Mouse (Mus musculus): ENCODE measurements around the gene Esrrg.

The Esrrg gene

DNA sequence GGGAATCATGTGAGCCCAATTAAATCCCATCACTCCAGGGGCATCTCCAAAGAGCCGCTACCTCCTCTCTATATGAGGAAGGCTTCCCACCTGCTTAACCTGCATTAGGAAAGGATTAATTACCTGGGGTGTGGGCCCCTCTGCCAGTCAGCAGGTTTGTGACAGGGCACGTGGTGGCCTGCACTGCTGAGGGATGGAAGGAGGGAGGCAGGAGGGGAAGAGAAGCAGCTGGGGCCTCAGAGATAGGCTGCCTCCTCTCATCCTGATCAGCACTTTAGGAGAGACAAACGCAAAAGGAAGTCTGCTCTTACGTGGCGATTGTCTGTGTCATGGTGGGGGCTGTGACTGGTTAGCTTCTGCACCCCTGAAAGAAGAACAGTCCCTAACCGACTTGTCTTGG lies 555.7 kb downstream of the Esrrg start:
- TF ChIP-seq POU5F1 (IDR thresholded peaks at IDR 0.05; ENCODE audit: borderline replicate concordance, low read length) (no peak), NANOG (IDR thresholded peaks at IDR 0.05; ENCODE audit: borderline replicate concordance, low read length) (no peak), CTCF (conservative IDR thresholded peaks at IDR 0.05; ENCODE audit: low read length) (no peak)
- no peaks in the 10 kb centered on the region for H3K4me1 ChIP-seq (replicated peaks; ENCODE audit: low read depth, low read length)
- no peak overlapping the region for H3K4me3 ChIP-seq (replicated peaks; ENCODE audit: low read length)
- 0 out of 2 replicates have a peak, but pooled peaks cover 3% of the 10 kb centered on the region for H3K9me3 ChIP-seq (ENCODE audit: low read length)
- H3K27me3 ChIP-seq (ENCODE audit: insufficient read depth, low read length): no peaks in the 10 kb centered on the region
- H3K36me3 ChIP-seq (ENCODE audit: insufficient read depth, low read length): no peaks in the 10 kb centered on the region

DNA sequence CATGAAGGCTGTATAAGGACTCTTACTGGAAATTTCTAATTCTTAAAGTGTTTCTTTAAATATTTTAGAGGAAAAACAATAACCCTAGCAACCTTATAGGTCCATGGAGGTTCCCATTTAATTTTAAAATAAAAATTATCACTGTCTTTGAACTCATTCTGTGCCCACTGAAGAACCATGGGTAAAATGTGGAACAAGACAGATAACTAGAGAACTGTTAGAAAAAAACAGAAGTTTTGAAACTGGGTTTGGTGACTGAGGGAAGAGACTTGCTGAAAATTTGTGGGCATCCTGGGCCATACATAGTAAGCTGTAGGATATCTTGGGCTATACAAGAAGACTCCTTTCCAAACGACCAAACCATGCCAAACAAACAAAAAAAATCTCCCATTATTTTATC lies 565.3 kb downstream of the Esrrg start:
- H3K27me3 ChIP-seq (ENCODE audit: insufficient read depth, low read length): no peaks in the 10 kb centered on the region
- H3K4me3 ChIP-seq (replicated peaks; ENCODE audit: low read length): no peak overlapping the region
- no peaks in the 10 kb centered on the region for H3K4me1 ChIP-seq (replicated peaks; ENCODE audit: low read depth, low read length)
- H3K9me3 ChIP-seq (ENCODE audit: low read length): no peaks in the 10 kb centered on the region
- TF ChIP-seq CTCF (conservative IDR thresholded peaks at IDR 0.05; ENCODE audit: low read length) (no peak), POU5F1 (IDR thresholded peaks at IDR 0.05; ENCODE audit: borderline replicate concordance, low read length) (no peak), NANOG (IDR thresholded peaks at IDR 0.05; ENCODE audit: borderline replicate concordance, low read length) (no peak)
- no peaks in the 10 kb centered on the region for H3K36me3 ChIP-seq (ENCODE audit: insufficient read depth, low read length)

DNA sequence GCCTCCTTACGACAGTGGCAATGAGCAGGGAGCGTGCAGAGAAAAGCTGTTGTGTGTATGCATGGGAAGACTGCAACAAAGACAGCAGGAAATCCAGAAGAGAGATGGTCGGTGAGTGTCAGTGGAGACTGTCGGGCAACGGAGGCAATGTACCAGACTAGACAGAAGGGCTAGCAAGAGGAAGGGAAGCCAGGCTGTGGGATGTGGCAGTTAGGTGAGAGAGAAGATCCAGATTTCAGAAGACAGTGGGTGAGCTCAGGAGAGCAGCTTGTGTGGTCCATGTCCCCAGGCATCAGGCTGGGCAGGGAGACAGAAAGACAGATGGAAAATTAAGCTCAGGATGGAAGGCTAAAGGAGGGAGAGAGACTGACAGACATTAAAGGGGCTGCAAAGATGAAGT lies 574.4 kb downstream of the Esrrg start:
- no peaks in the 10 kb centered on the region for H3K36me3 ChIP-seq (ENCODE audit: insufficient read depth, low read length)
- no peak for TF ChIP-seq CTCF (conservative IDR thresholded peaks at IDR 0.05; ENCODE audit: low read length)
- no peak for TF ChIP-seq NANOG (IDR thresholded peaks at IDR 0.05; ENCODE audit: borderline replicate concordance, low read length)
- no peak for TF ChIP-seq POU5F1 (IDR thresholded peaks at IDR 0.05; ENCODE audit: borderline replicate concordance, low read length)
- H3K4me1 ChIP-seq (replicated peaks; ENCODE audit: low read depth, low read length): no peaks in the 10 kb centered on the region

DNA sequence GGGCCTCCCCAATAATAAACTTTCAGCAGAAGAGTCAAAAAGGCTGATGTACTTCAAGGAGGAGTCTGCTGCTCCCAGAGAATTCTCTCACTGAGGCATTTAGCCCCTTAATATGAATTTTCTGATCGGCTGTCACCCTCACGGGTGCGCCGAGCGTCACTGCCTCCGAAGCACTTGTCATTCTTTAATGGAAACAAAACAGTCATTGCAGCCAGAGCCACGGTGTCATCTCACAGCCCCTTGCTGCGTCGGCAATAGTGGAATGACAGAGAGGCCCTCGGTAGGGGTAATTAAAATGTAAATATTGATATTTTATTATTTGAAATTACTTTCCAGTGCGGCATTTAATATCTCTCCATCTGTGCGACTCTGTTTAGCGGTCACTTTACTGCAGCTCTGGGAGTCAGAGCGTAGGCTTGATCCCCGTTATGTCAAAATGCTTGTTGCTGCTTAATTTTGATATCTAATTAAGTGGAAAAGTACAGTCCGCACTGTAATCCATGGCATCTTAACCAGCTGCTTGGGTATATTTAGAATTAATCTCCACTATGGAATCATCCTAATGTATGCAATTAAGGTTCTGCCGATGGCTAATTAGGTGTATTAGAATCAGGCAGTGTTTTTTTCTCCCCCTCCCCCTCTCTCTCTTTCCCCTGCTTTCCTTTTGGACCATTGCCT lies 578.0 kb downstream of the Esrrg start:
- Histone ChIP-seq H3K27me3 (ENCODE audit: insufficient read depth, low read length) (no peaks in the 10 kb centered on the region; the same call in 1 of the 2 replicates), H3K4me3 (replicated peaks; ENCODE audit: low read length) (no peak overlapping the region), H3K36me3 (ENCODE audit: insufficient read depth, low read length) (no peaks in the 10 kb centered on the region), H3K4me1 (replicated peaks; ENCODE audit: low read depth, low read length) (no peaks in the 10 kb centered on the region), H3K9me3 (ENCODE audit: low read length) (no peaks in the 10 kb centered on the region)
- TF ChIP-seq CTCF (conservative IDR thresholded peaks at IDR 0.05; ENCODE audit: low read length): no peak
- TF ChIP-seq POU5F1 (IDR thresholded peaks at IDR 0.05; ENCODE audit: borderline replicate concordance, low read length): no peak
- no peak for TF ChIP-seq NANOG (IDR thresholded peaks at IDR 0.05; ENCODE audit: borderline replicate concordance, low read length)

More for the DNA sequence above, 574.4 kb downstream of the Esrrg start:
- Histone ChIP-seq H3K4me3 (replicated peaks; ENCODE audit: low read length) (no peak overlapping the region), H3K9me3 (ENCODE audit: low read length) (no peaks in the 10 kb centered on the region), H3K27me3 (ENCODE audit: insufficient read depth, low read length) (no peaks in the 10 kb centered on the region; the same call in 1 of the 2 replicates)

GRCm38 (mm10) chr1:188192971-188193370 lies 584.4 kb downstream of the Esrrg start:
- no peak for TF ChIP-seq CTCF (conservative IDR thresholded peaks at IDR 0.05; ENCODE audit: low read length)
- TF ChIP-seq POU5F1 (IDR thresholded peaks at IDR 0.05; ENCODE audit: borderline replicate concordance, low read length): no peak
- TF ChIP-seq NANOG (IDR thresholded peaks at IDR 0.05; ENCODE audit: borderline replicate concordance, low read length): no peak
- no peaks in the 10 kb centered on the region for H3K4me1 ChIP-seq (replicated peaks; ENCODE audit: low read depth, low read length)
- no peak overlapping the region for H3K4me3 ChIP-seq (replicated peaks; ENCODE audit: low read length)
- H3K9me3 ChIP-seq (ENCODE audit: low read length): no peaks in the 10 kb centered on the region
- H3K36me3 ChIP-seq (ENCODE audit: insufficient read depth, low read length): no peaks in the 10 kb centered on the region
- H3K27me3 ChIP-seq (ENCODE audit: insufficient read depth, low read length): no peaks in the 10 kb centered on the region

- Histone ChIP-seq H3K9me3 (ENCODE audit: low read length) (no peaks in the 10 kb centered on the region), H3K4me1 (replicated peaks; ENCODE audit: low read depth, low read length) (no peaks in the 10 kb centered on the region), H3K36me3 (ENCODE audit: insufficient read depth, low read length) (no peaks in the 10 kb centered on the region), H3K4me3 (replicated peaks; ENCODE audit: low read length) (no peak overlapping the region), H3K27me3 (ENCODE audit: insufficient read depth, low read length) (no peaks in the 10 kb centered on the region)
- TF ChIP-seq NANOG (IDR thresholded peaks at IDR 0.05; ENCODE audit: borderline replicate concordance, low read length) (no peak), CTCF (conservative IDR thresholded peaks at IDR 0.05; ENCODE audit: low read length) (no peak), POU5F1 (IDR thresholded peaks at IDR 0.05; ENCODE audit: borderline replicate concordance, low read length) (no peak)
These were observed 598.8 kb downstream of the Esrrg start for GRCm38 (mm10) chr1:188207421-188207820.

- Histone ChIP-seq H3K27me3 (ENCODE audit: insufficient read depth, low read length) (no peaks in the 10 kb centered on the region), H3K36me3 (ENCODE audit: insufficient read depth, low read length) (no peaks in the 10 kb centered on the region), H3K9me3 (ENCODE audit: low read length) (no peaks in the 10 kb centered on the region), H3K4me3 (replicated peaks; ENCODE audit: low read length) (no peak overlapping the region), H3K4me1 (replicated peaks; ENCODE audit: low read depth, low read length) (no peaks in the 10 kb centered on the region)
- TF ChIP-seq NANOG (IDR thresholded peaks at IDR 0.05; ENCODE audit: borderline replicate concordance, low read length): no peak
- no peak for TF ChIP-seq CTCF (conservative IDR thresholded peaks at IDR 0.05; ENCODE audit: low read length)
- TF ChIP-seq POU5F1 (IDR thresholded peaks at IDR 0.05; ENCODE audit: borderline replicate concordance, low read length): no peak
These were observed 600.4 kb downstream of the Esrrg start for GRCm38 (mm10) chr1:188209025-188209424.

DNA sequence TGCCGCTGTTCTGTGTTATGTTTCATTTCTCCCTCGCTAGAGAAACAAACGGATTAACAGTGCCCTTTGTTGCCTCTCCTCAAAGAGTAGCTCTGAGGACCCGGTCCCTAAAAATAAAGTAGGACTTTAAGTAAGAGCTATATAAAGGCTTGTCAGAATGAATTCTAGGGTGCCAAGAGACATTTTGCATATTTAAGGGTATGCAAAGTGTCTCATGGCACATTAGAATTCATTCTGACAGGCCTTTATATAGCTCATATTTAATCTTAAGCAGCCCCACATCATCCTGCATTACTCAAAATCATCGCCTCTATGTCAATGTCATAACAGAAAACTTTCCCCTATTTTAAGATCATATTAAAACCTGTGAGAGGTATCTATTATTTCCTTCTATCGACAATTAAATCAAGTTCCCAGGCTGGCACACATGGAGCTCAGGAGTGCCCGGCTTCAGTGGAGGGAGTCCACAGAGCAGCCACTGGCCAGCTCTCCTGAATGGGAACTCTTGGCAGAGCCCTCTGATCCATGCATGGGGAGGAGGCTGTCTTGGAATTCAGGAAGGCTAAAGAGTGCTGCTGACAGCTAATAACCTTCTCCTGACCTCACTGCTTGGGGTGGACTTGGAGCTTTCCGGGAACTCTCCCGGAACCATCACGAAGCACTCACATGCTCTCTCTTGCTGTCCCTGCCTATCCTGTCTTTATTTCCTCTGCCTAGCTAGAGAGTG lies 606.5 kb downstream of the Esrrg start:
- no peaks in the 10 kb centered on the region for H3K4me1 ChIP-seq (replicated peaks; ENCODE audit: low read depth, low read length)
- TF ChIP-seq CTCF (conservative IDR thresholded peaks at IDR 0.05; ENCODE audit: low read length): no peak
- no peak for TF ChIP-seq POU5F1 (IDR thresholded peaks at IDR 0.05; ENCODE audit: borderline replicate concordance, low read length)
- no peak for TF ChIP-seq NANOG (IDR thresholded peaks at IDR 0.05; ENCODE audit: borderline replicate concordance, low read length)
- H3K9me3 ChIP-seq (ENCODE audit: low read length): no peaks in the 10 kb centered on the region
- H3K4me3 ChIP-seq (replicated peaks; ENCODE audit: low read length): no peak overlapping the region
- H3K27me3 ChIP-seq (ENCODE audit: insufficient read depth, low read length): no peaks in the 10 kb centered on the region
- H3K36me3 ChIP-seq (ENCODE audit: insufficient read depth, low read length): no peaks in the 10 kb centered on the region

Measured in E14TG2a.4 (cell line).